Mouse (Mus musculus) forebrain, embryonic 11.5 days (tissue): ENCODE results near the gene Engase. TPM values are rescaled to one million over a fixed set of nuclear protein-coding genes. Genes with fewer than 3 reads are reported as not detected.

Experiments
- ATAC-seq: fragments of 200-750 bp; cut with Nextera tagmentation; replicated peaks from 2 replicates; pipeline ENCODE4 v1.8.0; 2017; ENCODE audit warnings: moderate TSS enrichment; ENCODE audit not compliant: low FRiP score
- DNase-seq: peaks from one replicate; pipeline ENCODE4 v3.0.0-alpha.2; 2017; ENCODE audit warnings: low spot score
- H3K27ac ChIP-seq: fragments of 300-500 bp; sonication (generic); 2 replicates; pipeline ENCODE4 v1.5.1; 2014; ENCODE audit warnings: low read depth, low read length
- H3K27me3 ChIP-seq: fragments of 300-500 bp; sonication (generic); 2 replicates; pipeline ENCODE4 v1.6.1; 2014; ENCODE audit warnings: mild to moderate bottlenecking, low read length, mixed read lengths; ENCODE audit not compliant: control insufficient read depth, insufficient read depth
- H3K36me3 ChIP-seq: fragments of 300-500 bp; sonication (generic); 2 replicates; pipeline ENCODE4 v1.6.1; 2014; ENCODE audit warnings: mild to moderate bottlenecking, low read length, moderate library complexity, mixed read lengths; ENCODE audit not compliant: control insufficient read depth, insufficient read depth
- H3K4me1 ChIP-seq: fragments of 300-500 bp; sonication (generic); replicated peaks from 2 replicates; pipeline ENCODE4 v1.6.1; 2014; ENCODE audit warnings: low read length, mixed read lengths; ENCODE audit not compliant: control insufficient read depth, insufficient read depth
- H3K4me2 ChIP-seq: fragments of 300-500 bp; sonication (generic); 2 replicates; pipeline ENCODE4 v1.6.1; 2014; ENCODE audit warnings: low read depth, mild to moderate bottlenecking, low read length, moderate library complexity, mixed read lengths; ENCODE audit not compliant: severe bottlenecking
- H3K4me3 ChIP-seq: fragments of 300-500 bp; sonication (generic); 2 replicates; pipeline ENCODE4 v1.5.1; 2014; ENCODE audit warnings: low read depth, low read length
- H3K9ac ChIP-seq: fragments of 300-500 bp; sonication (generic); 2 replicates; pipeline ENCODE4 v1.6.1; 2014; ENCODE audit warnings: low read length
- H3K9me3 ChIP-seq: fragments of 300-500 bp; sonication (generic); 2 replicates; pipeline ENCODE4 v1.6.1; 2016; ENCODE audit warnings: low read length, mixed read lengths; ENCODE audit not compliant: control insufficient read depth
- WGBS: fragments of 180-500 bp; shearing (Covaris S2); extraction: QIAGEN DNeasy Blood & Tissue Kit; methylation state at CpG from one replicate; pipeline ENCODE4 v1.1.7; 2014; 5-methylcytosine and 5-hydroxymethylcytosine counted together
- polyA plus RNA-seq: library from polyadenylated mRNA; unstranded; fragments of >200 nt; fragmentation: Nextera tagmentation; extraction: Ambion mirVana; gene quantifications from 2 replicates; pipeline ENCODE4 v1.2.1, GENCODE M21; 2014

Engase gene
- polyA plus RNA-seq, 1 experiment from 2014 or later, result 10.6 TPM

- Histone ChIP-seq H3K9ac (no peak overlapping the region), H3K4me3 (no peak overlapping the region), H3K36me3 (no peaks in the 10 kb centered on the region), H3K9me3 (no peaks in the 10 kb centered on the region), H3K27me3 (no peaks in the 10 kb centered on the region), H3K4me2 (no peak overlapping the region), H3K27ac (no peak overlapping the region), H3K4me1 (peaks cover 6% of the 10 kb centered on the region; the same call in 1 of the 2 replicates)
- no peak for ATAC-seq
- no peak for DNase-seq
- 97% methylated on average over 11 of the region's 11 CpGs for WGBS
These were observed 4.6 kb downstream of the Engase start for GRCm38 (mm10) chr11:118481231-118481630.

DNA sequence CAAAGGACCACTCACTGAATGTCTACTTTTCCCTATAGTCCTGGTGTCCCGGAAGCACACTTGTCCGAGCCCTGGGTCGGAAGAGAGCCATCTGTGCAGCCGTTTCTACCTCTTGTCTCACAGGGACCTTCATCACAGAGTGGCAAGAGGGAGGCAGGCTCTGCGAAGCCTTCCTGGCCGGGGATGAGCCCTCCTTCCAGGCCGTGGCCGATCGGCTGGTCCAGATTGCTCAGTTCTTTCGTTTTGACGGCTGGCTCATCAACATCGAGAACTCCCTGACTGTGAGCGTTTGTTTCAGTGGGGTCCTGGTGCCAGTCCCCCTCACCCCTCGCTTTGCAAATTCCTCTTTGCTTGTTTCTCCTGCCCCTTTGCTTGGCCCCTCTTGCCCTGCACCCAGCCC lies 5.1 kb downstream of the Engase start:
- ATAC-seq, result no peak
- Histone ChIP-seq H3K4me3 (no peak overlapping the region), H3K4me1 (peaks cover 6% of the 10 kb centered on the region; the same call in 1 of the 2 replicates), H3K4me2 (no peak overlapping the region), H3K27ac (no peak overlapping the region), H3K27me3 (no peaks in the 10 kb centered on the region), H3K9me3 (no peaks in the 10 kb centered on the region), H3K9ac (no peak overlapping the region), H3K36me3 (no peaks in the 10 kb centered on the region)
- WGBS, result 91% methylated on average over 14 of the region's 14 CpGs
- no peak for DNase-seq

DNA sequence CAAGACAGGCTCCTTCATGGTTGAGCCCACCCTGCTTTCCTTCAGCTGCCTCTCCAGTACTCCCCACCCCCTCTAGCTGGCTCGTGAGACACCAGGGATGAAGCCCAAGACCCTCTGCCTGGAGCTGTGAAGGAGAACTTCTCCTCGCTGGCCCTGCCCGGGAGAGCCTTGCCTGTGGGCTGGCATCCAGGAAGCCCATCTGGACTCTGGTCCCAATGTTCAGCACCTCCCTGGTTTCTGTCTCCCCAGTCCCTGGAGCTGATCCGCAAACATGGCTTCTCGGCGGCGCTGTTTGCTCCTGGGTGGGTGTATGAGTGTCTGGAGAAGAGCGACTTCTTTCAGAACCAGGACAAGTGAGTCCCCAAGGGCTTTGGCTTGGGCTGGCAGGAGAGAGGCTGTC lies 7.5 kb downstream of the Engase start:
- no peak overlapping the region for H3K27ac ChIP-seq
- no peak for DNase-seq
- H3K4me1 ChIP-seq, result no peaks in the 10 kb centered on the region
- H3K36me3 ChIP-seq, result no peaks in the 10 kb centered on the region
- no peak overlapping the region for H3K9ac ChIP-seq
- no peak overlapping the region for H3K4me3 ChIP-seq
- no peak for ATAC-seq
- 82% methylated on average over 8 of the region's 8 CpGs for WGBS
- H3K27me3 ChIP-seq, result no peaks in the 10 kb centered on the region
- H3K9me3 ChIP-seq, result no peaks in the 10 kb centered on the region
- H3K4me2 ChIP-seq, result no peak overlapping the region

DNA sequence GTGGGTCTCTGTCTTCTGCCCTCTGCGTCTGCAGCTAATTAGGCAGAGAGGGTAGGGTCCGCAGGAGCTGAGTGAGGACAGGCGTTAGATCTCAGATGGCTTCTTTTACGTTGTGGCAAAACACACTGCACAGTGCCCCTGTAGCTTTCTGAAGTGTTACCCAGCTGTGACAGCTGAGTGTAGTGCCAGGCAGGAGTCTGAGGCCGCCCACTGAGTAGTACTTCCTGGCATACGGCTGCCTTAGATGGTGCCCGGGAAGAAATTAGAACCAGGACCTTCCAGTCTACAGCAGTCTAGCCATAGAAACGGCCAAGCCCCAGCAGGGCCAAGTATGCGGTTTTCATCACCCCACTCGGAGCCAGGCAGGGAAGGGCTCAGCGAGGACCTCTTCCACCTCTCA lies 8.7 kb downstream of the Engase start:
- WGBS, result 68% methylated on average over 11 of the region's 11 CpGs
- Histone ChIP-seq H3K4me1 (no peaks in the 10 kb centered on the region; the same call in none of the 2 replicates), H3K4me2 (no peak overlapping the region), H3K36me3 (no peaks in the 10 kb centered on the region), H3K27ac (no peak overlapping the region), H3K27me3 (no peaks in the 10 kb centered on the region), H3K4me3 (no peak overlapping the region), H3K9ac (no peak overlapping the region), H3K9me3 (no peaks in the 10 kb centered on the region)
- DNase-seq (no peak), ATAC-seq (no peak)

GRCm38 (mm10) chr11:118485780-118486179 lies 9.2 kb downstream of the Engase start:
- 94% methylated on average over 3 of the region's 3 CpGs for WGBS
- Histone ChIP-seq H3K4me3 (no peak overlapping the region), H3K27ac (no peak overlapping the region), H3K27me3 (no peaks in the 10 kb centered on the region), H3K36me3 (no peaks in the 10 kb centered on the region), H3K9me3 (no peaks in the 10 kb centered on the region), H3K4me1 (no peaks in the 10 kb centered on the region; the same call in none of the 2 replicates), H3K4me2 (no peak overlapping the region), H3K9ac (no peak overlapping the region)
- no peak for ATAC-seq
- no peak for DNase-seq

DNA sequence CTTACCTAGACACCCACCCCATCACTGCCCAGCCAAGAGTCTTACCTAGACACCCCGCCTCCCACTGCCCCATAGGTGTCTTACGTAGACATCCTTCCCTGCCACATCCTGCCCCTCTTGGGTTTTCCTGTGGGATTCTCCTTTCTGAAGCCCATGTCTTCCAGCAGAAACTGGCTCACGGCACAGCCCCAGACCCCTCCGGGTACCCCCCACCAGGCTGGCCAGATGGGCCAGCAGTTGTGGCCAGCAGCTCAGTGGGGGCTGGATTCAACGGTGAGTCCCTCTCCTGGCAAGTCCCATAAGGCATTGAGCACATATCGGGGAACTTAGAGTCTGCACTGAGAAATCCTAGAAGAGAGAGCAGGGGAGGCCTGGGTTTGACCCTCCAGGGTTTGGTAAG lies 9.7 kb downstream of the Engase start:
- WGBS, result 85% methylated on average over 6 of the region's 6 CpGs
- H3K9me3 ChIP-seq, result no peaks in the 10 kb centered on the region
- H3K27ac ChIP-seq, result no peak overlapping the region
- H3K4me3 ChIP-seq, result no peak overlapping the region
- no peaks in the 10 kb centered on the region for H3K27me3 ChIP-seq
- no peak overlapping the region for H3K9ac ChIP-seq
- ATAC-seq (no peak), DNase-seq (no peak)
- H3K36me3 ChIP-seq, result no peaks in the 10 kb centered on the region
- H3K4me1 ChIP-seq, result no peaks in the 10 kb centered on the region; the same call in none of the 2 replicates
- no peak overlapping the region for H3K4me2 ChIP-seq

- Histone ChIP-seq H3K27me3 (no peaks in the 10 kb centered on the region), H3K4me1 (no peaks in the 10 kb centered on the region; the same call in none of the 2 replicates), H3K4me3 (no peak overlapping the region), H3K9me3 (no peaks in the 10 kb centered on the region), H3K4me2 (no peak overlapping the region), H3K9ac (no peak overlapping the region), H3K36me3 (no peaks in the 10 kb centered on the region), H3K27ac (no peak overlapping the region)
- DNase-seq (no peak), ATAC-seq (no peak)
- 89% methylated on average over 29 of the region's 29 CpGs for WGBS
These were observed 10.5 kb downstream of the Engase start for GRCm38 (mm10) chr11:118486881-118487772.

GRCm38 (mm10) chr11:118488191-118488906 lies 11.7 kb downstream of the Engase start:
- Histone ChIP-seq H3K9me3 (no peaks in the 10 kb centered on the region), H3K4me3 (no peak overlapping the region), H3K9ac (no peak overlapping the region), H3K36me3 (no peaks in the 10 kb centered on the region), H3K27ac (no peak overlapping the region), H3K4me2 (no peak overlapping the region), H3K4me1 (no peaks in the 10 kb centered on the region; the same call in none of the 2 replicates), H3K27me3 (no peaks in the 10 kb centered on the region)
- no peak for DNase-seq
- ATAC-seq, result no peak
- WGBS, result 74% methylated on average over 8 of the region's 8 CpGs
